Mouse (Mus musculus) kidney, postnatal 14 days (tissue): ENCODE data around the gene Rps9.
"Not testable (repeated sequence)": the region's sequence is repeated elsewhere in the genome, so short reads cannot be mapped to it uniquely, and the experiment has no call there.

Source experiments
- DNase-seq: peaks from one replicate; pipeline ENCODE4 v3.0.0; 2022; ENCODE audit warnings: mixed read lengths

The Rps9 gene

DNA sequence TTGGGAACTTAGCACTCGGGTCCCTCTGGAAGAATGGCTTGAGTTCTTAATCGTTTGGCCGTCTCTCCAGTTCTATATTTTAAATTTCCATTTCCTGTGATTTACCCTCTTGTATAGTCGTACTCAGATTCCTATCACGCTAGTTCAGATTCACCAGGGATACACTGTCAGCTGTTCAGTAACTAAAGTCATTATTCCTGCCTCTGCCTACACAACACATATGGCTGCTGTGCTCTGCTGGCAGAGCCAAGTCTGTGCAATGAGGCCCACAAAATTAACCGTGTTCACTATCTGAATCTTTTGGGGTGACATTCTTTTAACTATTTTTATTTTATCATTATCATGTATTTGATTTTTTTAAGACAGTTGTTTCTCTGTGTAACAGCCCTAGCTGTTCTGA lies 5.3 kb upstream of the Rps9 start:
- DNase-seq: no peak

DNA sequence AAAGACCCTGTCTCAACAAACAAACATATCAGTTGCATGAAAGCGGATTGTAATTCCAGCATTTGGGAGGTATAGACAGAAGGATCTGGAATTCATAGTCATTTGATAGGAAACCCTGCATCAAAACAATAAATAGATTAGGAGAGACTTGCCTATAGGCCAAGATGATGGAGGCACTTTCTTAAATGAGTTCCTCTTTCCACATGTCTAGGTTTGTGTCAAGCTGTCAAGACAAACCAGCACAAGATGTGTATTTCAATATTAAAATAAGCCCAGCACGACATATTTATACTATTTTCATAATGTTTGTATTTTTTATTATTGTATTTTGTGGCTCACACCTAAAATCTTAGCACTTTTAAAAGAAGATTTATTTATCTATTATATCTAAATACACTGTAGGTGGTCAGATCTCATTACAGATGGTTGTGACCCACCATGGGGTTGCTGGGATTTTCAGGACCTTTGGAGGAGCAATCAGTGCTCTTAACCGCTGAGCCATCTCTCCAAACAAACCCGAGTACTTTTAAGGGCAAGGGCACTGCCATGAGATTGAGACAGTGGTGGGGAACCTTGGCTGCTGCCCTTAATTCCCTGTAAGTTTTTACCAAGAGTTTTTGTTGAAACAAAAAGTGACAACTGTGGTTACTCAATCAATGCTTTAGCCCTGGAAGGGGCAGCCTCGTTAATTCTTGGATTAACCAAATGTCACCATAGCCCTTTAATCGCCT lies 480 bp upstream of the Rps9 start:
- DNase-seq: no peak

DNA sequence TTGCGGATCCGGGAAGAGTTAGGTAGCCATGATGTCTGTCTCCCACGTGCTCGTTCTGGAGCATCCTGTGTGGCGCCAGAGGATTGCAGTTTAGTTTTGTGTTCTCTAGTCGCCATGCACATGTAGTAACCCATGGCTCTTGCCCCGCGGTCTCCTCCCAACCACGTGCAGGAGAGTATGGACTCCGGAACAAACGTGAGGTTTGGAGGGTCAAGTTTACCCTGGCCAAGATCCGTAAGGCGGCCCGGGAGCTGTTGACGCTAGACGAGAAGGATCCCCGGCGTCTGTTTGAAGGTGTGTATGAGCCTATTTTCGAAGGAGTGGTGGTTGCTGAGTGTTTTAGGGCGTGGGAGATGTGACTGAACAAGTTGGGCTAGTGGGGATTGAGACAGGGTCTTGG lies 682 bp downstream of the Rps9 start:
- DNase-seq: no peak

DNA sequence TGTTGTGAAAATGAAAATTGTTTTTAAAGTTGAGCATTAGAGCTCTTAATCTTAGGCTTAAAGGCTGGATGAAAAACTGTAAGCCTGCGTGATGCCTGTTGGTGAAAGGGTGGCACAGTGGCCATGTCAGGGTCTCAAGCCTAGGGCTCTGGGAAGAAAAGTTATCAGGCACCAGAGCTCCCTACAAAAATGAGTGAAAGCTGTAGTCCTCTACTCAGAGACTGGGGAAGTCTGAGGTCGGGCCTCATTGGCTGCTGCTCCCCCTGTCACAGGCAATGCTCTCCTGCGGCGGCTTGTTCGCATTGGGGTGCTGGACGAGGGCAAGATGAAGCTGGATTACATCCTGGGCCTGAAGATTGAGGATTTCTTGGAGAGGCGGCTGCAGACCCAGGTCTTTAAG lies 1.7 kb downstream of the Rps9 start:
- DNase-seq: not testable (repeated sequence)

DNA sequence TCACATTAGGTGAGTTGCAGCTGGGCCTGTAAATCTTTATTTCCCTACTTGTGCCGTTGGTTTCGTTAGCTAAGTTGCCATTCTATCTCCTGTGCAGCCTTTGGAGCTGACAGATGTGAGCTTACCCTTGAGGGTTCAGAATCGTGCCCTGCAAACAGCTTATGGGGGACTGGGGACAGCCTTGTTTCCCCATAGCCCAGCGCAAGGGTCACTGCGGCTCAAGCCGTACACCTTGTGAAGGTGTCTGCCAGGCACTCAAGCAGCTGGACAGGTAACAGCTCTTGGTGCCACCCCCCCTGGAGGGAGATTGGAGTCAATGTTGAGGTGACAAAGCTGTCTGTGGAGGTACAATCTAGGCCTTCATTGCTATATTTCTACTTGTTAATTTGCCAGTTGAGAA lies 2.1 kb downstream of the Rps9 start:
- no peak for DNase-seq

DNA sequence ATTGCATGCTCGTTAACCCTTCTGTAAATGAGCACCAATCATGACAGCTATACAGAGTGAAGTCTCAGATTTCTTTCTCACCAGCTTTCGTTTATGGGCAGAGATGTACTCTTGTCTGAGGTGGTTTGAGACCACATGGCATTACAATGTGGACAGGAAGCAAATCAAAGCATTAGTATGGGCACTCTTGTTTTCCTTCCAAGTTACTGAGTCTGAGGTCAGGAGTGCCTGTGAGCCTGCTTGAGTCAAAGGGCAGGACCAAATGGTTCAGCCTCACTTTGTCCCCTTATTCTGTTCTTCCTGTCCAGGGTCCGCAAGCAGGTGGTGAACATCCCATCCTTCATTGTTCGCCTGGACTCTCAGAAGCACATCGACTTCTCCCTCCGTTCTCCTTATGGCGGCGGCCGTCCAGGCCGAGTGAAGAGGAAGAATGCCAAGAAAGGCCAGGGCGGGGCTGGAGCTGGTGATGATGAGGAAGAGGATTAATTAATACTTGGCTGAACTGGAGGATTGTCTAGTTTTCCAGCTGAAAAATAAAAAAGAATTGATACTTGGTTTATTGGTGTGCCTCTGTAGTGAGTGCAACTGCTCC lies 2.6 kb downstream of the Rps9 start:
- DNase-seq: no peak

DNA sequence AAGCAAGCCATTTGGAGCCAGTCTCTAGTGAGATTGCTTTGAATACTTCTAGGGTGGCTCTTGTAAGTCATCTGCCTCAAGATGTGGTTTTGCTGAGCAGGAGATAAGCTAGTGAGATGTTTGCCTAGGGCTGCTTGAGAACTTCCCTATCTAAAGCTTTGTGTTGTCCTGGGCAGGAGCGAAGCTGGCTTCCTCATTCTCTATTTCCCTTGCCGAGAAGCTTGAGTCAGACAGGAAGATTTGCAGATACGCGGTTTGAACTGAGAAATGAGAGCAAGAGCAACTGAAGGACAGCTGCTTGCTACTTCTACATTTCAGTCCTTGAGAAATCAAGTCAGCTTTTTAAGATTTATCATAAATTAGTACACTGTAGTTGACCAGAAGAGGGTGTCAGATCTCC lies 3.2 kb downstream of the Rps9 start:
- no peak for DNase-seq

DNA sequence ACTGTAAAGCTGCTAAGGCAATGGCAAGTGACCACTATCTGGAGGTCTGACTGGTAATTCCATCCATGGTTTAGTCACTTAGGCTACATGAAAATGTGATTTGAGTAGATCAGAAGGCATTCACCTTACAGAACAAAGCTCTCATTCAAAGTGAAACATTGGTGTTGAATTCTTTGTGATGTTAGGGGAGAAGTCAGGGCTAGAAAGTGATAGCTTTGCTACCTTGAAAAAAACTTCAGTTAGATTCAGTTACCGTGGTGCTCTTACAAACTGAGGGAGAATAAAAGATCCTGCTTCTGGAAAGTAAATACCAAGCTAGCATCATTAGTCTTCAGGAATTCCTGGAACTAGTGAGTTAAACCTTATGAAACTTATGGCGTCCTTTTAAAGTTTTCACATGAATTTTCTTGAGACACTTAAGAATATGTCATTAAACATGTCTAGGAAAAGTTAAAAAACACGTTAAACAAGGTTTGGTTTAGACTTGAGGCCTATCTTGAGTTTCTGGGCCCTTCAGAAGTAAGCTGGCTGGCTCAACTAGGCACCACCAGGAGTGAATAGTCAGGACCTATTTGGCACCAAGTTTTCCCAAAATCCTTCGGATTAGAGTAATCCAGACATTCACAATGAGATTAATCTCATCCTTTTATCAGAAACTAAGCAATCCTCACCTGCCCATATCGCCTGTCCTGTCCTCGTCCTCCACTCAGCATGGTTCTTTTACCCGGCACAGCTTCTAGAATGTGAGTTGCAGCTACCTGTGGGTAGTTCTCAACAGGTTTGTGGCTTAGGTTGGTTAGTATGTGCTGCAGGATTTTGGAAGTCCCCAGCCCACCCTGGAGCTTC lies 4.0 kb downstream of the Rps9 start:
- no peak for DNase-seq

DNA sequence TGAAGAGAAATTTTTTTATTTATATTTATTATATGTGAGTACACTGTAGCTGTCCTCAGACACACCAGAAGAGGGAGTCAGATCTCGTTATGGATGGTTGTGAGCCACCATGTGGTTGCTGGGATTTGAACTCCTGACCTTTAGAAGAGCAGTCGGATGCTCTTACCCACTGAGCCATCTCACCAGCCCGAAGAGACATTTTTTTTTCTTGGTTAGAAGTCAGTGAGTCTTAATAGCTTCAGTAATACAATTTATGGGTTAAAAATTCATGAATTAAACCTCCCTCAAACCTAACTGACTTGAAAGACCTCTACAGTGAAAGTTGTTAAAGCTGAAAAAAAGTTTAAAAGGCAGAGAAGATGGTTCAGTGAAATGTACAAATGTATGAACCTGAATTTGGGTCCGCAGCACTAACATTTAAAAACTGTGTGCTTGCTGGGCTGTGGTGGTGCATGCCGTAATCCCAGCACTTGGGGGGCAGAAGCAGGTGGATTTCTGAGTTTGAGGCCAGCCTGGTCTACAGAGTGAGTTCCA lies 4.7 kb downstream of the Rps9 start:
- DNase-seq: not testable (repeated sequence)

DNA sequence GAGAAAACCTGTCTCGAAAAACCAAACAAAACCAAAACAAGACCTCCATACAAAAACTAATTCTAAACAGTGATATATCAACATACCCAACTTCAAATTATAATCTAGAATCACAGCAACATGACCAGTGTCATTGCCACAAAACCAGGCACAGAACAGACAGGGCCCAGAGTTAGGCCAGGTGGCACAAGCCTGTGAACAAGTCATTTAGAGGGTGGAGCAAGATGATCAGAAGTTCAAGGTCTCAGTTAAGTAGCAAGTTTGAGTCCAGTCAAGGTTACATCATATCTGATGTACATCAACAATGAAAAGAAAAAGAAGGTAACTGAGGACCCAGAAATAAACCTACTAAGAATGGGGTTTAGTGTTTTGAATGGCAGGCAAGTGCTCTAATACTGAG lies 5.2 kb downstream of the Rps9 start:
- no peak for DNase-seq

DNA sequence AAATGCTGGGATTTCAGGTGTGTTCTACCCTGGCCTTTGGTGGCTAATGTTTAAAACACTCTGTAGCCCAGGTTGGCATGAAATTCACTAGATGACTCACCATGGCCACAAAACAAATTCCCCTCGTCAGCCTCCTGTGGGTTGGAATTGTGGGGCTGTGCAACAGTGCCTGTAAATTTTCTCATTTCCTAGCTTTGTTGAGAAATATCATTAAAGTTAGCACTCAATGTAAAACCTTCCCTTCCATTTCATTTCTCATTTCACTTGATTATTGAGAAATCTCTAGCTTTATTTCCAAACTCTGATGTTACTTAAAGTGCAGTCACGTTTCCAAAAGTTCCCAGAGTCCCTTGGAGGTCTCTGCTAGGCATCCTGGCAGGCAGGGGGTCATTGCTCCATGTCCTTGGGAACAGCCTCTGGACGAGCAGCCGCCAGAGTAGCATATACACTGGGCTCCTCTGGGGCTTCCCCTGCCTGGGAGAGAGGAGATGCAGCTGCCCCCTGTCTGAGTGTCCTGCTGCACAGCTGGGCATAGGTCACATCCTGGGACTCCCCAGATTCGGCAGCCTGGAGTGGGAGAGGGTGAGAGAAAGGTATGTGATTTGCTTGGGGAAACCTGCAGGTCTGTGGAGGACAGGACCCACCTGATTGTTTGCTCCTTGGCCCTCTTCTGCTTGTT lies 8.6 kb downstream of the Rps9 start:
- no peak for DNase-seq

DNA sequence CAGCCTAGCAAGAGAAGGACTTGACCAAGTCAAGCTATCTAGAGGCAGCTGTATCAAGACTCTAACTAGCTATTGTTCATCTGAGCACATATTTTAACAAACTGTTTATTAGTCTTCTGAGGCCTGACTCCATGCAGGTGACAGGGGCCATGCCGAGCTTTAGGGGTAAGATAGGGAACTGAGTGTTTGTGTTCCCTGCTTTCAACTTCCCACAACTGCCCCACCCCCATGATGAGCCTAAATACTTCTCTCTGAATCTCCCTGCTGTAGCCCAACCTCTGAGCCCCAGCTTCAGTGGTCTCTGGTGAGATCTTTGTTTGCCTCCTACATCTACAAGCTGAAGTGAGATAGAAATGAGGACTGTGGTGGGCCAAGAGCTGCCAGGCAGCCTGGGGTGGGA lies 11.5 kb downstream of the Rps9 start:
- no peak for DNase-seq

DNA sequence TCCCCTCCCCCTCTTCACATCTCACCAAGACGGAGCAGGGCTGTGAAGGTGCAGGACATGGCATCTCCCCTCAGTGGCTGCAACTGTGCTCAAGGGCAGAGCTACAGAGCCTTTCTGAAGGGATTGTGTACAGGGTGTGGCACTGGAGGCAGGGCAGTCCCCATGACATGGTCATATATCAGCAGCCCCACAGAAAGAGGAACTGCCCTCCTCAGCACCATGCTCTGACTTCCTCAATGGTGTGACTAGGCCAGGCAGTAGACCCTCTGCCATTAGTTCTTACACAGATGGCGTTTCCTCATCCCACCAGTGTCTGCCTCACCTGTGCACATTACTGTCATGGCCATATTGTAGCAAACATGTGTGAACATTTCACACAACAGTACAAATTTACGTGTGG lies 16.5 kb downstream of the Rps9 start, which contains the start of gene Pirb:
TSS of gene Pirb (minus strand) at position 124 of the 400 bp plus-strand sequence.
- DNase-seq: not testable (repeated sequence)

DNA sequence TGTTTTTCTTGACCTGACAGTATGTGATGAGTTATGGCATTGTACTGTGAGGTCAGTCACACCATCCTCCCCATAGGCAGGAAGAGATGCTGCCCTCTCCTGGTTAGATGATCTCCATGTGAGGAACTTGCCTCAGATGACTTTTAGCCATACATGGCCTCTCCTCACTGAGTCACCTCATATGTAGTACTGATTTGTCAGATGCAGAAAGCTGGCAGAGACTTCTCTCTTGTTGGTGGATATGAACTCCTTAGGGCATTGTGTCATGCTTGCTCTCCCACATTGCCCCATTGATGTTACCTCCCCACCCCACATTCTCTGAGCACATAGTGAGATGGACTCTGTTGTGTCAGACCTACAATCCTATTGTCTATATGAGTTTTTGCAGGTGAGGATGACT lies 21.7 kb downstream of the Rps9 start:
- not testable (repeated sequence) for DNase-seq

DNA sequence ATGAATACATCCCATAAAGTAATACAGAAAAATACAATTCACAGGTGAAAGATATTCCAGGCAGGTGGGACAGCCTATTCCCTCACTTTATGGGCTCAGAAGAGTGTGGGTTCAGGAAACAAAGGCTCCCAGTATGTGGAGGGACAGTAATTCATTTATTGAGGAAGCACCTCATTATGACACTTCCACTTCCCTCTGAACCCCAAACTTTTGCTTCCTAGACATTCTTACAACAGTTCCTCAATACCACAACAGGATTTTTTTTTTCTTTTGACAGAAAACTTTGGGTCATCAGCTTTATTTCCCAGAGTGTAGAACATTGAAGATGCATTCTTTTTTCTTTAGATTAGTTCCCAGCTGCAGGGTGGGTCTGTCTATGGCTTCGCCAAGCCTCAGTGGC lies 28.9 kb downstream of the Rps9 start:
- not testable (repeated sequence) for DNase-seq
